Mouse (Mus musculus) midbrain, postnatal 0 days (tissue): ENCODE data around the gene Ccm2. TPM values are rescaled to one million over a fixed set of nuclear protein-coding genes. Genes with fewer than 3 reads are reported as not detected.

Experiments
- ATAC-seq: fragments of 200-750 bp; cut with Nextera tagmentation; 2 replicates; pipeline ENCODE4 v1.8.0; 2017; ENCODE audit warnings: moderate number of reproducible peaks, mild to moderate bottlenecking, moderate TSS enrichment, moderate library complexity; ENCODE audit not compliant: low FRiP score
- DNase-seq: peaks from one replicate; pipeline ENCODE4 v3.0.0-alpha.2; 2015; ENCODE audit warnings: low spot score
- H3K27ac ChIP-seq: fragments of 300-500 bp; sonication (generic); 2 replicates; pipeline ENCODE4 v1.5.1; 2014; ENCODE audit warnings: low read depth, mild to moderate bottlenecking, low read length, mixed read lengths
- H3K27me3 ChIP-seq: fragments of 300-500 bp; sonication (generic); 2 replicates; pipeline ENCODE4 v1.6.1; 2014; ENCODE audit warnings: low read length, control low read depth, mixed read lengths; ENCODE audit not compliant: insufficient read depth
- H3K36me3 ChIP-seq: fragments of 300-500 bp; sonication (generic); 2 replicates; pipeline ENCODE4 v1.6.1; 2014; ENCODE audit warnings: low read length, control low read depth, mixed read lengths; ENCODE audit not compliant: insufficient read depth
- H3K4me1 ChIP-seq: fragments of 300-500 bp; sonication (generic); 2 replicates; pipeline ENCODE4 v1.6.1; 2014; ENCODE audit warnings: mild to moderate bottlenecking, control low read depth, antibody characterized with exemption, low read length, mixed read lengths; ENCODE audit not compliant: insufficient read depth
- H3K4me2 ChIP-seq: fragments of 300-500 bp; sonication (generic); 2 replicates; pipeline ENCODE4 v1.6.1; 2014; ENCODE audit warnings: low read depth, mild to moderate bottlenecking, low read length, mixed read lengths; ENCODE audit not compliant: poor library complexity, severe bottlenecking
- H3K4me3 ChIP-seq: fragments of 300-500 bp; sonication (generic); 2 replicates; pipeline ENCODE4 v1.5.1; 2014; ENCODE audit warnings: low read depth, mild to moderate bottlenecking, low read length, moderate library complexity
- H3K9ac ChIP-seq: fragments of 300-500 bp; sonication (generic); replicated peaks from 2 replicates; pipeline ENCODE4 v1.6.1; 2014; ENCODE audit warnings: mild to moderate bottlenecking, low read length, moderate library complexity, mixed read lengths; ENCODE audit not compliant: poor library complexity, severe bottlenecking
- H3K9me3 ChIP-seq: fragments of 300-500 bp; sonication (generic); 2 replicates; pipeline ENCODE4 v1.6.1; 2016; ENCODE audit warnings: low read length, control low read depth
- CTCF ChIP-seq: IDR thresholded peaks from 2 replicates; pipeline ENCODE4 v1.5.1; 2016; ENCODE audit warnings: antibody characterized with exemption, mild to moderate bottlenecking
- WGBS: fragments of 180-500 bp; shearing (Covaris S2); extraction: QIAGEN DNeasy Blood & Tissue Kit; methylation state at CpG from one replicate; pipeline ENCODE4 v1.1.7; 2014; 5-methylcytosine and 5-hydroxymethylcytosine counted together
- polyA plus RNA-seq: library from polyadenylated mRNA; unstranded; fragments of >200 nt; fragmentation: Nextera tagmentation; extraction: Ambion mirVana; gene quantifications from 2 replicates; pipeline ENCODE4 v1.2.1, GENCODE M21; 2015
- total RNA-seq: library from RNA; depleted of rRNA; stranded (reverse); fragments of >200 nt; gene quantifications from 2 replicates; pipeline ENCODE4 v1.2.3, GENCODE M21; 2014

Ccm2 gene
- total and polyA plus RNA-seq, 2 experiments from 2014 or later = 64.3 to 71.3 TPM

DNA sequence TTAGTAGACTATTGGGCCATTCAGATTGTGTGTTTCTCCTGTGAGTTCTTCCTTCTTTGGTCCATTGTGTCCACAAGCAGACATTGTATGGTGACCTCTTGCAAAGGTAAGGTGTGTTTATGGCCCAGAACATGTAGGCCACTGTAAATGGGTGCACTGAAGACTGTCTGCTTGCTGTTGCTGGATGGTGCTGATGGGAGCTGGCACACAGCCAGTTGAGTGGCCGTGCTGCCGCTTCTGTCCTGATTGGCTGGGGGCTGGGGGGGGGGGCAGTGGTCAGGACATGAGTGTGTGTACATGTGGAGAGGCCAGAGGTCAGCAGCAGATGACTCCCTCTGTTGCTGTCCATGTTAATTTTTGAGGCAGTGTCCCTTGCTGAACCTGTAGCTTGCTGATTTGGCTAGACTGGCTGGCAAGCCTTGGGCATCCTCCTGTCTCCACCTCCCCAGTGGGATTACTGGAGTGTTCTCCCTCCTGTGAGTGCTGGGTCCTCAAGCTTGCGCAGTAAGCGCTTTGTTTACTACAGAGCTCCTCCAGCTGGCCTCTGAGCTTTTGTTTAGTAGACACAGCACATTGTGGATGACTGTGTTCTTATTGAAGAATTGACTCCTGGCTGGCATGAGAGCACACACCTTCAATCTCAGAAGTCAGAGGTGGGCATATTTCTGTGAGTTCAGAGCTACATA lies 33.5 kb downstream of the Ccm2 start:
- no peak; the same call in 1 of the 2 replicates for ATAC-seq
- H3K27me3 ChIP-seq = no peaks in the 10 kb centered on the region
- peaks cover 2% of the 10 kb centered on the region; the same call in 1 of the 2 replicates for H3K36me3 ChIP-seq
- no peak overlapping the region for H3K9ac ChIP-seq
- no peak for DNase-seq
- no peaks in the 10 kb centered on the region for H3K9me3 ChIP-seq
- TF ChIP-seq CTCF = no peak
- H3K4me2 ChIP-seq = no peak overlapping the region
- 52% methylated on average over 4 of the region's 4 CpGs for WGBS
- H3K27ac ChIP-seq = no peak overlapping the region
- H3K4me1 ChIP-seq = no peaks in the 10 kb centered on the region
- H3K4me3 ChIP-seq = no peak overlapping the region

DNA sequence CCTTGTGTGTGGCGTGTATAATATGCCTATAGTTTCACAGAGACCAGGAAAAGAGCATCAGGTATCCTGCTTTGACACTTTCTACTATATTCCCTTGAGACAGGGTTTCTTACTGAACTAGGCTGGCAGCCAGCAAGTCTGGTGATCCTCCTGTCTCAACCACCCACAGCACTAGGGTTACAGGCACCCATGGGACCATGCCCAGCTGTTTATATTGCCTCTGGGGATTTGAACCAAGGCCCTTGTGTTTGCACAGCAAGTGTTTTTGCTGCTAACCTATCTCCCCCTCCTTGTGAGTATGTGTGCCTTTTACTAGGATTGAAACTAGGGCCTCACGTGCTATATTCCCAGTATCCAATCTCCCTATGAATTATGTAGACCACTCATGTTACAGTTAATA lies 34.9 kb downstream of the Ccm2 start:
- Histone ChIP-seq H3K9ac (no peak overlapping the region), H3K36me3 (peaks cover 9% of the 10 kb centered on the region), H3K4me3 (no peak overlapping the region), H3K9me3 (no peaks in the 10 kb centered on the region), H3K27me3 (no peaks in the 10 kb centered on the region), H3K4me1 (no peaks in the 10 kb centered on the region), H3K4me2 (no peak overlapping the region), H3K27ac (no peak overlapping the region)
- 95% methylated on average over 2 of the region's 2 CpGs for WGBS
- DNase-seq (no peak), ATAC-seq (no peak)
- TF ChIP-seq CTCF = no peak

DNA sequence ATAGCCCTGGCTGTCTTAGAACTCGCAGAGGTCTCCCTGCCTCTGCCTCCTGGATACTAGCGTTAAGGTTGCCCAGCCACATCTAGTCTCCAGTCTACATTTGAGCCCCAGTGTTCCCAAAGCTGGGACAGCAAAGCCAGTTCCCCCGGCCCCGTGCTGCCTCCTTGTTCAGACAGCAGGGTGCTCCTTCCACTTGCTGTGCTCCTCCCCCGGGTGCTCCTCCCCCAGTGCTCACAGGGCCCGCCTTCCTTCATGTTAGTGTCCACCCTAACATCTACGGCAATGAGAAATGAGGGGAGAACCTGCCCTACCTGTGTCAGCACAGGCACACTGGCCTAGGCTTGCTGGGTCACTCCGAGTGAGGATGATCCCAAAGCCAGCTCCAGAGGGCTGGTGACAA lies 39.1 kb downstream of the Ccm2 start:
- WGBS = 91% methylated on average over 8 of the region's 8 CpGs
- TF ChIP-seq CTCF = no peak
- no peak overlapping the region for H3K4me2 ChIP-seq
- DNase-seq = no peak
- H3K36me3 ChIP-seq = peaks cover 27% of the 10 kb centered on the region
- no peaks in the 10 kb centered on the region for H3K27me3 ChIP-seq
- no peak overlapping the region for H3K9ac ChIP-seq
- H3K27ac ChIP-seq = no peak overlapping the region
- no peaks in the 10 kb centered on the region for H3K9me3 ChIP-seq
- H3K4me1 ChIP-seq = no peaks in the 10 kb centered on the region
- no peak overlapping the region for H3K4me3 ChIP-seq
- no peak for ATAC-seq

DNA sequence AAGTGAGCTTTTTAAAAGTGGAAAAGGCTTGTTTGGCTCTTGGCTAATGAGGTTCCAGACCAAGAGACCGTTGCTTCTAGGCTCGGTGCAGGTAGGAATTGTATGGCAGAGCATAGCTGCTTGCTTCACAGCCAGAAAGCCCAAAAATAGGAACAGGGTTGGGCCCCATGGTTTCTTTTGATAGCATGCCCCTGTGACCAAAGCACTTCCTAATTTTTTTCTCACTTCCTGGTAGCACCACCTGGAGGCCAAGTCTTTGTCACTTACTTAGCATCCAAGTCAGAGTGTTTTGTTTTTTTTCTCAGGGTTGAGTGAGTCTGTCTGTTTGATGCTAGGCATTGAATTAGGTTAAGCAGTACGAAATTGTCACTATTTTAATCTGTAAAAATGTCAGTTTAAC lies 40.0 kb downstream of the Ccm2 start:
- TF ChIP-seq CTCF = peak; percentile 49
- WGBS = 81% methylated on average over 3 of the region's 3 CpGs
- H3K27ac ChIP-seq = no peak overlapping the region
- H3K27me3 ChIP-seq = no peaks in the 10 kb centered on the region
- DNase-seq = no peak
- H3K9ac ChIP-seq = no peak overlapping the region
- peaks cover 36% of the 10 kb centered on the region for H3K36me3 ChIP-seq
- no peak overlapping the region for H3K4me2 ChIP-seq
- H3K9me3 ChIP-seq = no peaks in the 10 kb centered on the region
- H3K4me3 ChIP-seq = no peak overlapping the region
- no peaks in the 10 kb centered on the region for H3K4me1 ChIP-seq
- ATAC-seq = no peak

DNA sequence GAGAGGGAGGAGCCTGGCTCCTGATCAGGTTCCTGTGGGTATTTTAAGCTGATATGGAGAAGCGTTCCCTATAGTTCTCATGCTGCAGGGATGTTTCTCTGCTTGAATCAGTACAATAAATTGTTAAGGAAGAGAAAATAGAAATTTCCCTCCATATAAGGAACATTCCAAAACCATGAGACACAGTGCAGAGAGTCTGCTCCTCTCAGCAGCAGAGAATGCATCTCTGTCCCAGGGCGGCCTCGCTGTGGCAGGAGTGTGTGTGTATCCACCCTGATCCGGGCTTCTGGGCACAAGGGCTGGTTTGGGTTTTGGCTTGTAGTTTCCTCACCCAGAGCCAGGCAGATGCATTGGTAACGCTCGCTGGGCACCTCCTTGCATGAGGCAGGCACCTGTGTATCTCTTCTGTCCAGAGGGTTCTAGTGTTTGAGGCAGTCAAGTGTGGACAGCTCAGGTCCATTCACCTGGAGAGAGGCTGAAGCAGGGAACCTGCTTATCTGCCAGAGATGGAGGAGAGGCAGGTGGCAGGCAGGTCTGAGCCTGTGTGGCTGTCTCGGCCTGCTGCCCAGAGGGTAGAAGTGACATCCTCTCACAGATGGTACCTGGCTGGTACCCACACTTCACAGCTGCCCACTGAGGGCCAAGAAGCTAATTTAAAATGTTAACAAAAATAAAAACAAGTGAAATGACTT lies 40.7 kb downstream of the Ccm2 start:
- Histone ChIP-seq H3K4me2 (no peak overlapping the region), H3K36me3 (peaks cover 40% of the 10 kb centered on the region), H3K4me3 (no peak overlapping the region), H3K9me3 (no peaks in the 10 kb centered on the region), H3K9ac (no peak overlapping the region), H3K4me1 (no peaks in the 10 kb centered on the region), H3K27ac (no peak overlapping the region), H3K27me3 (no peaks in the 10 kb centered on the region)
- WGBS = 97% methylated on average over 7 of the region's 7 CpGs
- 0 out of 2 replicates have a peak, but pooled peaks have one; percentile 28 for ATAC-seq
- no peak for DNase-seq
- TF ChIP-seq CTCF = no peak

DNA sequence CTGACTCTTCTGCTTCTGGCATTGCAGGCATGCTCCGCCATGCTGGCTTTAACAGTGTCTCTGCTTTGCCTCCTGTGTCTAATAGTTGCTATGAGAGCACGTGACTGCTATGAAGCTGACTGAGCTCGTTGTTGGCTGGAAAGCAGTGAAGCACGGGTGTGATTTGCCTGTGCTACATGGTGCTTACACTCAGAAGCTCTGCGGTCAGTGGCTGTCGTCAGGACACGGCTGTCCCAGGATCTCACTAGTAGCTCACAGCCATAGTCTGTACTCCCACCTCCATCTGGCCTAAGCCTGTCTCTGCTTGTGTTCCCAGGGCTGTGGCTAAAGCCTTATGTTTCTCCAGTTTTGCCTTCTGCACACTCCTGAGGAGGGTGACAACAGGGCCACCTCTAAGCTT lies 41.6 kb downstream of the Ccm2 start:
- H3K9me3 ChIP-seq = no peaks in the 10 kb centered on the region
- no peak overlapping the region for H3K4me2 ChIP-seq
- ATAC-seq (no peak), DNase-seq (no peak)
- no peaks in the 10 kb centered on the region for H3K4me1 ChIP-seq
- no peak overlapping the region for H3K27ac ChIP-seq
- H3K27me3 ChIP-seq = no peaks in the 10 kb centered on the region
- H3K9ac ChIP-seq = no peak overlapping the region
- no peak overlapping the region for H3K4me3 ChIP-seq
- 94% methylated on average over 7 of the region's 7 CpGs for whole genome bisulfite sequencing
- H3K36me3 ChIP-seq = peaks cover 43% of the 10 kb centered on the region
- no peak for TF ChIP-seq CTCF
